Mouse (Mus musculus) MEL (cell line): ENCODE results near the gene Mtcp1. TPM values are rescaled to one million over a fixed set of nuclear protein-coding genes. Genes with fewer than 3 reads are reported as not detected.

Experiments used
- DNase-seq: peaks from one replicate; pipeline ENCODE4 v3.0.0; 2011; ENCODE audit warnings: low read depth, low spot score
- H3K27ac ChIP-seq: 2 replicates; pipeline ENCODE4 v1.5.1; 2012; ENCODE audit warnings: low read depth, mild to moderate bottlenecking, control low read depth, low read length, moderate library complexity; ENCODE audit not compliant: control insufficient read depth
- H3K27me3 ChIP-seq, 2 experiments: fragments of 150-350 bp in 1 of 2; sonication (generic) in 1 of 2; 2 replicates each; pipeline ENCODE4 v1.6.1; 2012; ENCODE audit warnings: low read length in 2 of 2, mild to moderate bottlenecking in 2 of 2, improper control_type of control experiment in 1 of 2, moderate library complexity in 1 of 2; ENCODE audit not compliant: insufficient read depth in 2 of 2, control insufficient read depth in 1 of 2
- H3K36me3 ChIP-seq, 2 experiments: 2 replicates each; pipeline ENCODE4 v1.6.1; 2012 to 2014; ENCODE audit warnings: low read length in 2 of 2, improper control_type of control experiment in 1 of 2, inconsistent platforms in 1 of 2, mild to moderate bottlenecking in 1 of 2; ENCODE audit not compliant: insufficient read depth in 2 of 2, control insufficient read depth in 1 of 2
- H3K4me1 ChIP-seq, 2 experiments: fragments of 150-350 bp in 1 of 2; sonication (generic) in 1 of 2; 2 replicates each; pipeline ENCODE4 v1.6.1; 2012; ENCODE audit warnings: low read length in 2 of 2, improper control_type of control experiment in 1 of 2, mild to moderate bottlenecking in 1 of 2; ENCODE audit not compliant: insufficient read depth in 2 of 2, control insufficient read depth in 1 of 2
- H3K4me3 ChIP-seq, 2 experiments: fragments of 150-350 bp in 1 of 2; sonication (generic) in 1 of 2; 2 replicates each; pipeline ENCODE4 v1.5.1; 2012; ENCODE audit warnings: low read depth in 2 of 2, low read length in 2 of 2, mild to moderate bottlenecking in 2 of 2, moderate library complexity in 2 of 2, control low read depth in 1 of 2, improper control_type of control experiment in 1 of 2; ENCODE audit not compliant: control insufficient read depth in 1 of 2, insufficient read depth in 1 of 2
- H3K79me2 ChIP-seq: 2 replicates; pipeline ENCODE4 v1.6.1; 2012; ENCODE audit warnings: mild to moderate bottlenecking, low read length, moderate library complexity; ENCODE audit not compliant: control insufficient read depth, poor library complexity, insufficient read depth
- H3K9ac ChIP-seq: 2 replicates; pipeline ENCODE4 v1.6.1; 2012; ENCODE audit warnings: low read depth, mild to moderate bottlenecking, control low read depth, low read length, moderate library complexity; ENCODE audit not compliant: control insufficient read depth, poor library complexity, severe bottlenecking
- H3K9me3 ChIP-seq: fragments of 150-350 bp; sonication (generic); replicated peaks from 2 replicates; pipeline ENCODE4 v1.6.1; 2012; ENCODE audit warnings: mild to moderate bottlenecking, low read length, improper control_type of control experiment, moderate library complexity; ENCODE audit not compliant: insufficient read depth
- BHLHE40 ChIP-seq: IDR thresholded peaks from 2 replicates; pipeline ENCODE4 v1.6.1; 2012; ENCODE audit warnings: low read depth, mild to moderate bottlenecking, inconsistent platforms, low read length, improper control_type of control experiment, borderline replicate concordance
- CHD1 ChIP-seq: IDR thresholded peaks from 2 replicates; pipeline ENCODE4 v1.6.1; 2012; ENCODE audit warnings: low read depth, mild to moderate bottlenecking, inconsistent platforms, low read length, improper control_type of control experiment
- CHD2 ChIP-seq: IDR thresholded peaks from 2 replicates; pipeline ENCODE4 v1.6.1; 2011; ENCODE audit warnings: low read length, improper control_type of control experiment
- CTCF ChIP-seq, 3 experiments: IDR thresholded peaks in 2 of 3; conservative IDR thresholded peaks in 1 of 3; 2 replicates each; pipeline ENCODE4 v1.5.1; 2011 to 2012; ENCODE audit warnings: low read length in 3 of 3, low read depth in 2 of 3, mild to moderate bottlenecking in 2 of 3, improper control_type of control experiment in 1 of 3, inconsistent platforms in 1 of 3, mixed read lengths in 1 of 3, moderate library complexity in 1 of 3; ENCODE audit not compliant: control insufficient read depth in 1 of 3, insufficient read depth in 1 of 3, poor library complexity in 1 of 3, severe bottlenecking in 1 of 3
- E2F4 ChIP-seq: IDR thresholded peaks from 2 replicates; pipeline ENCODE4 v1.6.1; 2011; ENCODE audit warnings: low read depth, low read length, improper control_type of control experiment, borderline replicate concordance
- ELF1 ChIP-seq: IDR thresholded peaks from 2 replicates; pipeline ENCODE4 v1.6.1; 2014; ENCODE audit warnings: low read depth, mild to moderate bottlenecking, inconsistent platforms, low read length, improper control_type of control experiment, moderate library complexity
- EP300 ChIP-seq, 2 experiments: IDR thresholded peaks; 2 replicates each; pipeline ENCODE4 v1.6.1; 2011; ENCODE audit warnings: improper control_type of control experiment in 2 of 2, low read length in 2 of 2, low read depth in 1 of 2, mild to moderate bottlenecking in 1 of 2
- ETS1 ChIP-seq: IDR thresholded peaks from 2 replicates; pipeline ENCODE4 v1.6.1; 2012; ENCODE audit warnings: low read depth, mild to moderate bottlenecking, inconsistent platforms, low read length, improper control_type of control experiment, moderate library complexity
- GATA1 ChIP-seq: IDR thresholded peaks from 2 replicates; pipeline ENCODE4 v1.6.1; 2011; ENCODE audit warnings: low read depth, low read length, improper control_type of control experiment
- HCFC1 ChIP-seq: IDR thresholded peaks from 2 replicates; pipeline ENCODE4 v1.6.1; 2012; ENCODE audit warnings: low read depth, mild to moderate bottlenecking, inconsistent platforms, low read length, improper control_type of control experiment, moderate library complexity
- JUND ChIP-seq: IDR thresholded peaks from 2 replicates; pipeline ENCODE4 v1.6.1; 2011; ENCODE audit warnings: low read depth, mild to moderate bottlenecking, improper control_type of control experiment, low read length
- KAT2A ChIP-seq: conservative IDR thresholded peaks from 2 replicates; pipeline ENCODE4 v1.6.1; 2012; ENCODE audit warnings: low read depth, low read length, improper control_type of control experiment, inconsistent platforms
- MAFK ChIP-seq: IDR thresholded peaks from 2 replicates; pipeline ENCODE4 v1.6.1; 2011; ENCODE audit warnings: low read depth, mild to moderate bottlenecking, low read length, improper control_type of control experiment, borderline replicate concordance
- MAX ChIP-seq: IDR thresholded peaks from 2 replicates; pipeline ENCODE4 v1.6.1; 2011; ENCODE audit warnings: low read length, improper control_type of control experiment
- MAZ ChIP-seq: IDR thresholded peaks from 2 replicates; pipeline ENCODE4 v1.6.1; 2012; ENCODE audit warnings: low read depth, mild to moderate bottlenecking, inconsistent platforms, low read length, improper control_type of control experiment
- MEF2A ChIP-seq: IDR thresholded peaks from 2 replicates; pipeline ENCODE4 v1.6.1; 2014; ENCODE audit warnings: low read depth, mild to moderate bottlenecking, inconsistent platforms, low read length, improper control_type of control experiment; ENCODE audit not compliant: poor library complexity, insufficient replicate concordance, severe bottlenecking; ENCODE audit errors: extremely low read depth
- MYB ChIP-seq: IDR thresholded peaks from 2 replicates; pipeline ENCODE4 v1.6.1; 2011; ENCODE audit warnings: mild to moderate bottlenecking, low read depth, low read length, improper control_type of control experiment
- NELFE ChIP-seq: IDR thresholded peaks from 2 replicates; pipeline ENCODE4 v1.6.1; 2011; ENCODE audit warnings: low read depth, low read length, improper control_type of control experiment
- NRF1 ChIP-seq: IDR thresholded peaks from 2 replicates; pipeline ENCODE4 v1.6.1; 2014; ENCODE audit warnings: low read depth, mild to moderate bottlenecking, inconsistent platforms, low read length, improper control_type of control experiment, moderate library complexity; ENCODE audit not compliant: poor library complexity, insufficient read depth, severe bottlenecking
- POLR2A ChIP-seq, 2 experiments: IDR thresholded peaks; 2 replicates each; pipeline ENCODE4 v1.6.1; 2011 to 2012; ENCODE audit warnings: low read length in 2 of 2, mild to moderate bottlenecking in 2 of 2, control low read depth in 1 of 2, improper control_type of control experiment in 1 of 2, low read depth in 1 of 2, moderate library complexity in 1 of 2; ENCODE audit not compliant: control insufficient read depth in 1 of 2, insufficient read depth in 1 of 2, poor library complexity in 1 of 2
- POLR2AphosphoS2 ChIP-seq: IDR thresholded peaks from 2 replicates; pipeline ENCODE4 v1.6.1; 2011; ENCODE audit warnings: low read length, improper control_type of control experiment
- POLR2AphosphoS5 ChIP-seq: IDR thresholded peaks from 2 replicates; pipeline ENCODE4 v1.6.1; 2012; ENCODE audit warnings: low read depth, borderline replicate concordance, mild to moderate bottlenecking, inconsistent platforms, low read length, moderate library complexity, mixed read lengths
- RAD21 ChIP-seq: IDR thresholded peaks from 2 replicates; pipeline ENCODE4 v1.6.1; 2011; ENCODE audit warnings: mild to moderate bottlenecking, low read depth, low read length, improper control_type of control experiment
- RCOR1 ChIP-seq: IDR thresholded peaks from 2 replicates; pipeline ENCODE4 v1.6.1; 2012; ENCODE audit warnings: low read depth, mild to moderate bottlenecking, inconsistent platforms, low read length, improper control_type of control experiment
- SIN3A ChIP-seq: IDR thresholded peaks from 2 replicates; pipeline ENCODE4 v1.6.1; 2012; ENCODE audit warnings: low read length, improper control_type of control experiment, inconsistent platforms
- SMC3 ChIP-seq: IDR thresholded peaks from 2 replicates; pipeline ENCODE4 v1.6.1; 2011; ENCODE audit warnings: low read depth, low read length, improper control_type of control experiment
- TAL1 ChIP-seq: IDR thresholded peaks from 2 replicates; pipeline ENCODE4 v1.6.1; 2012; ENCODE audit warnings: mild to moderate bottlenecking, inconsistent platforms, low read length, moderate library complexity, mixed read lengths
- TBP ChIP-seq: IDR thresholded peaks from 2 replicates; pipeline ENCODE4 v1.8.0; 2011; ENCODE audit warnings: low read depth, low read length, improper control_type of control experiment
- TCF12 ChIP-seq: IDR thresholded peaks from 2 replicates; pipeline ENCODE4 v1.6.1; 2014; ENCODE audit warnings: low read depth, mild to moderate bottlenecking, inconsistent platforms, low read length, improper control_type of control experiment, moderate library complexity
- UBTF ChIP-seq: IDR thresholded peaks from 2 replicates; pipeline ENCODE4 v1.6.1; 2012; ENCODE audit warnings: low read depth, mild to moderate bottlenecking, inconsistent platforms, low read length, improper control_type of control experiment, moderate library complexity, borderline replicate concordance; ENCODE audit not compliant: insufficient read depth
- USF1 ChIP-seq: IDR thresholded peaks from 2 replicates; pipeline ENCODE4 v1.6.1; 2014; ENCODE audit warnings: low read depth, mild to moderate bottlenecking, inconsistent platforms, low read length, improper control_type of control experiment, moderate library complexity
- USF2 ChIP-seq, 2 experiments: IDR thresholded peaks; 2 replicates each; pipeline ENCODE4 v1.6.1; 2011 to 2012; ENCODE audit warnings: improper control_type of control experiment in 2 of 2, low read length in 2 of 2, borderline replicate concordance in 1 of 2, inconsistent platforms in 1 of 2, low read depth in 1 of 2, mild to moderate bottlenecking in 1 of 2; ENCODE audit not compliant: insufficient read depth in 1 of 2
- ZC3H11A ChIP-seq: IDR thresholded peaks from 2 replicates; pipeline ENCODE4 v1.6.1; 2012; ENCODE audit warnings: low read depth, mild to moderate bottlenecking, inconsistent platforms, low read length, improper control_type of control experiment
- ZKSCAN1 ChIP-seq: IDR thresholded peaks from 2 replicates; pipeline ENCODE4 v1.6.1; 2012; ENCODE audit warnings: low read depth, mild to moderate bottlenecking, inconsistent platforms, low read length, improper control_type of control experiment, moderate library complexity
- ZMIZ1 ChIP-seq: IDR thresholded peaks from 2 replicates; pipeline ENCODE4 v1.6.1; 2012; ENCODE audit warnings: low read depth, mild to moderate bottlenecking, inconsistent platforms, low read length, improper control_type of control experiment, moderate library complexity
- ZNF384 ChIP-seq: IDR thresholded peaks from 2 replicates; pipeline ENCODE4 v1.6.1; 2012; ENCODE audit warnings: low read depth, mild to moderate bottlenecking, inconsistent platforms, low read length, improper control_type of control experiment
- polyA plus RNA-seq, 2 experiments: library from polyadenylated mRNA; stranded (reverse) in 1 of 2; unstranded in 1 of 2; fragments of >175 nt in 1 of 2; fragments of >200 nt in 1 of 2; gene quantifications; 2 replicates each; pipeline versions ENCODE4 v1.2.1 to v1.2.4; 2012; ENCODE audit warnings: low replicate concordance in 2 of 2, low read depth in 1 of 2; ENCODE audit not compliant: insufficient read length in 2 of 2, insufficient read depth in 1 of 2, missing spikeins in 1 of 2
- total RNA-seq: library from RNA; depleted of rRNA; stranded (reverse); fragments of 300-350 nt; gene quantifications from 2 replicates; pipeline ENCODE4 v1.2.3, GENCODE M21; 2012

Gene Mtcp1
- total and polyA plus RNA-seq, 3 experiments: 4.3 to 7.6 TPM; not detected in 1

- Histone ChIP-seq H3K27ac (peak within 1 kb of the TSS; percentile 97), H3K36me3 (peaks cover 0 to 11% of the 10 kb centered on the region in 2 experiments; a peak in 2 of 4 replicates), H3K27me3 (no peaks in the 10 kb centered on the region), H3K4me3 (peak within 1 kb of the TSS; percentile 85 to 86), H3K4me1 (peaks cover 3 to 4% of the 10 kb centered on the region in 2 experiments), H3K79me2 (peaks cover 10% of the 10 kb centered on the region), H3K9me3 (no peaks in the 10 kb centered on the region), H3K9ac (peak within 1 kb of the TSS; percentile 97)
- peak; percentile 92 for DNase-seq
- no peak; the same call in 1 of the 2 replicates for TF ChIP-seq KAT2A
- TF ChIP-seq USF2 (IDR thresholded peaks at IDR 0.05; ENCODE audit: borderline replicate concordance in 1 of 2, insufficient read depth in 1 of 2, low read depth in 1 of 2, low read length in 2 of 2): no peak
- TF ChIP-seq TAL1: no peak
- no peak for TF ChIP-seq UBTF
- TF ChIP-seq NELFE: peak; percentile 82
- TF ChIP-seq POLR2AphosphoS5: no peak
- TF ChIP-seq CHD2: peak; percentile 93
- TF ChIP-seq BHLHE40: no peak
- no peak for TF ChIP-seq MEF2A
- peak; percentile 32; the same call in 1 of the 2 replicates for TF ChIP-seq GATA1
- TF ChIP-seq EP300 (IDR thresholded peaks at IDR 0.05; ENCODE audit: low read depth in 1 of 2, low read length in 2 of 2): peak; percentile 17 to 40; a peak in 2 of 4 replicates
- peak; percentile 20; the same call in 1 of the 2 replicates for TF ChIP-seq MYB
- TF ChIP-seq NRF1: peak; percentile 38; the same call in 1 of the 2 replicates
- peak; percentile 60 for TF ChIP-seq SIN3A
- no peak for TF ChIP-seq MAFK
- no peak for TF ChIP-seq JUND
- TF ChIP-seq MAZ: peak; percentile 77; the same call in 1 of the 2 replicates
- TF ChIP-seq RAD21: no peak
- peak; percentile 62 for TF ChIP-seq TCF12
- peak; percentile 77 for TF ChIP-seq ETS1
- TF ChIP-seq TBP: peak; percentile 79
- peak; percentile 72 for TF ChIP-seq USF1
- no peak for TF ChIP-seq SMC3
- TF ChIP-seq E2F4: no peak
- peak; percentile 73 for TF ChIP-seq MAX
- peak; percentile 74 for TF ChIP-seq HCFC1
- peak; percentile 84 for TF ChIP-seq ZMIZ1
- no peak for TF ChIP-seq ZKSCAN1
- peak; percentile 71; the same call in 1 of the 2 replicates for TF ChIP-seq ELF1
- no peak for TF ChIP-seq CHD1
- TF ChIP-seq RCOR1: no peak
- TF ChIP-seq ZNF384: no peak
- TF ChIP-seq POLR2AphosphoS2: peak; percentile 69; the same call in 1 of the 2 replicates
- TF ChIP-seq ZC3H11A: no peak
- TF ChIP-seq POLR2A (IDR thresholded peaks at IDR 0.05; ENCODE audit: control insufficient read depth in 1 of 2, insufficient read depth in 1 of 2, low read depth in 1 of 2, low read length in 2 of 2, poor library complexity in 1 of 2): peak; percentile 32 to 84; a peak in 3 of 4 replicates
- TF ChIP-seq CTCF (IDR thresholded peaks at IDR 0.05 in 2 of 3, conservative IDR thresholded peaks at IDR 0.05 in 1 of 3; ENCODE audit: control insufficient read depth in 1 of 3, insufficient read depth in 1 of 3, low read depth in 2 of 3, low read length in 3 of 3, poor library complexity in 1 of 3, severe bottlenecking in 1 of 3): no peak
Measured at GRCm38 (mm10) chrX:75382195-75382771, 34.1 kb downstream of the Mtcp1 start, which contains the start of the genes Fundc2 and F8. Gene Fundc2, plus strand, starts transcription at chrX:75382399. Gene F8, minus strand, starts transcription at chrX:75382615.
